Mouse (Mus musculus) cerebellum, adult 2 months (tissue): ENCODE measurements around the gene Mark1. TPM values are rescaled to one million over a fixed set of nuclear protein-coding genes. Genes with fewer than 3 reads are reported as not detected.
A peak's percentile ranks its signal among the peaks of the same experiment; 100 is the strongest.

Experiments
- DNase-seq, 2 experiments: peaks; one replicate each; pipeline ENCODE4 v3.0.0; 2021
- H3K27ac ChIP-seq: fragments of 200-500 bp; 2 replicates; pipeline ENCODE4 v1.5.1; 2012; ENCODE audit warnings: low read length, control low read depth, inconsistent platforms; ENCODE audit not compliant: insufficient read depth
- H3K27me3 ChIP-seq: fragments of 200-500 bp; 2 replicates; pipeline ENCODE4 v1.6.1; 2012; ENCODE audit warnings: inconsistent platforms, mild to moderate bottlenecking, low read length, moderate library complexity; ENCODE audit not compliant: control insufficient read depth, insufficient read depth
- H3K4me1 ChIP-seq: fragments of 200-500 bp; 2 replicates; pipeline ENCODE4 v1.6.1; 2011; ENCODE audit warnings: low read length; ENCODE audit not compliant: control insufficient read depth, insufficient read depth
- H3K4me3 ChIP-seq: fragments of 200-500 bp; replicated peaks from 2 replicates; pipeline ENCODE3; 2011; ENCODE audit warnings: mild to moderate bottlenecking, low read depth, low read length, control low read depth; ENCODE audit not compliant: insufficient read depth
- CTCF ChIP-seq: fragments of 200-500 bp; IDR thresholded peaks from 2 replicates; pipeline ENCODE4 v1.5.1; 2011; ENCODE audit warnings: low read depth, mild to moderate bottlenecking, control low read depth, low read length, moderate library complexity, borderline replicate concordance; ENCODE audit not compliant: insufficient read depth
- POLR2A ChIP-seq: fragments of 200-500 bp; IDR thresholded peaks from 2 replicates; pipeline ENCODE4 v1.6.1; 2011; ENCODE audit warnings: low read length, control low read depth, borderline replicate concordance; ENCODE audit not compliant: insufficient read depth
- WGBS: fragments of 180-500 bp; shearing (Covaris S2); methylation state at CpG from one replicate; pipeline ENCODE4 v1.1.7; 2018; 5-methylcytosine and 5-hydroxymethylcytosine counted together
- polyA plus RNA-seq: library from polyadenylated mRNA; depleted of rRNA; stranded (reverse); fragments of >200 nt; gene quantifications from 2 replicates; pipeline ENCODE4 v1.2.3, GENCODE M21; 2012

Gene Mark1
- polyA plus RNA-seq, 1 experiment: 32.2 TPM

DNA sequence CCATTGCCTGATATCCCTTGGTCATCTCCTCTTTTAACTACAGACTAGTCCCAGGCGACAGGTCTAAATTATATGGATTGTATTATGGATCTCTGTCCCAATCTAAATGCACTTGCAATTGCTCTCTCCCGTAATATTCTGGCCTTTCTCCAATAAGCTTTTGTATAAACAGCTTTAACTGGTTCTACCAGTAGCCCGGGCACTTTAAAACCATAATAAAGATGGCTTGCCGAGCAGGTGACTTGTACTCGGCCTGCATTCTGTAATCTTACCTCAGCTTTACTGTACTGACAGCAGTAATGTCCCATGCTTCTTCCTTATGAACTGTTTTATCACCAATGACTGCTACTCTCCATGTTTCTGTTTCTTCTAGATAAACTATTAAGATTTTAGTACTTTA lies 7.7 kb upstream of the Mark1 start:
- H3K4me1 ChIP-seq: no peaks in the 10 kb centered on the region
- WGBS: 85% methylated on average over 5 of the region's 5 CpGs
- TF ChIP-seq POLR2A (no peak), CTCF (no peak)
- no peak overlapping the region for H3K4me3 ChIP-seq
- H3K27me3 ChIP-seq: no peaks in the 10 kb centered on the region
- no peak overlapping the region for H3K27ac ChIP-seq
- no peak for DNase-seq

DNA sequence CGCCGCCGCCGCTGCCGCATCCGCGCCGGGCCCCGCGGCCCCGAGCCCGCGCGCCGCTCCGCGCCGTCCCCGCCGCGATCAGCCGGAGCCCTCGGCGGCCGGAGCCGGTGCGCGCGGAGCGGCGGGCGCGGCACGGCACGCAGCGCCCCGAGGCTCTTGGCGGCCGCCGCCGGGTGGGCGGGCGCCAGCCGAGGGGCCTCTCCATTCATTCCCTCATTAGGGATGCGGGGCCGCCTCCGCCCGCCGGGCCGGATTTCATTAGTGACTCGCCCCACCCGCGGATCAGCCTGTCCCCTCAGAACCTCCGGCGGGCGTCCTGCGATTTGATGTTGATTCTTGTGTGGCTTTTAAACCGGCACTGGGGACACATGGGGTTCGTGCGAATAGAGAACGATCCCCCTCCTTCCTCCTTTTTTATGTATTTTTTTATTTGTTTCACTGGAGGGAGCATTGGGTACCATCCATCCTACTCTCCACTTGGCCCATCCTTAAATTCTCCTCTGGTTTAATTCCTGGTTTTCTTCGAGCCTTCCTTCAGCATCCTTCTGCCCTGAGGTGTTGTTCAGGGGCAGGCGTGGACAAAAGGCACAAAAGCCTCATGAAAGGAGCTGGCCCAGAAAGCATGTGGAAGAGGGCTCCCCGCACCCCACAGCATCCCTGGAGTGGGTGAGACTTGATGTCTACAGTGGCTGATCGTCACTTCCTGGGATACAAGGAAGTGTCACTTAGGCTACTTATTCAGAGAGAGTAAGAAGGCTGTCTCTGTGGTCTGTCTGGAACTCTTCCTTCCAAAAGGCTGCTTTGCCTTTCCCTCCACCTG lies 620 bp upstream of the Mark1 start:
- peak overlapping the region; percentile 83 for H3K4me3 ChIP-seq
- no peaks in the 10 kb centered on the region for H3K27me3 ChIP-seq
- peaks cover 3% of the 10 kb centered on the region; the same call in 1 of the 2 replicates for H3K4me1 ChIP-seq
- TF ChIP-seq CTCF (no peak), POLR2A (peak; percentile 34; the same call in 1 of the 2 replicates)
- WGBS: 16% methylated on average over 65 of the region's 65 CpGs
- peak; percentile 72 to 74 for DNase-seq
- peak overlapping the region; percentile 0; the same call in 1 of the 2 replicates for H3K27ac ChIP-seq

DNA sequence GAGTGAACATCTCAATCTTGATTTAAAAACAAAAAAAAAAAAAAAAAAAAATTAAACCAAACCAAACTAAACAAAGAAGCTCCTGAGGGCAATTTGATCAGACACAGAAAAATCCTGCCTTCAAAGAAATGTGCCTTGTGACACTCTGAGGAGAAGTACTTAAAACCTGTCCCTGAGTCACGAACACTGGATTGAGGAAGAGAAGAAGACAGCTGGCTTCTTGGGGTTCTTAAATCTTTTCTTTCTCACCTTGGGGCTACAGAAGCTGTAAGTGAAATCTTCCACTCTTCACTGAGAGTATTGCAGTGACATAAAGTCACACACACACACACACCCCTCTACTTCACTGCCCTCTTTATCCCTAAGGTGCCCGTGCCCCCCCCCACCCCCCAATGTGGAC lies 739 bp downstream of the Mark1 start:
- H3K27ac ChIP-seq: no peak overlapping the region
- H3K27me3 ChIP-seq: no peaks in the 10 kb centered on the region
- peaks cover 3% of the 10 kb centered on the region; the same call in 1 of the 2 replicates for H3K4me1 ChIP-seq
- peak overlapping the region; percentile 87 for H3K4me3 ChIP-seq
- DNase-seq: no peak
- 15% methylated on average over 2 of the region's 2 CpGs for WGBS
- TF ChIP-seq CTCF (no peak), POLR2A (no peak)

DNA sequence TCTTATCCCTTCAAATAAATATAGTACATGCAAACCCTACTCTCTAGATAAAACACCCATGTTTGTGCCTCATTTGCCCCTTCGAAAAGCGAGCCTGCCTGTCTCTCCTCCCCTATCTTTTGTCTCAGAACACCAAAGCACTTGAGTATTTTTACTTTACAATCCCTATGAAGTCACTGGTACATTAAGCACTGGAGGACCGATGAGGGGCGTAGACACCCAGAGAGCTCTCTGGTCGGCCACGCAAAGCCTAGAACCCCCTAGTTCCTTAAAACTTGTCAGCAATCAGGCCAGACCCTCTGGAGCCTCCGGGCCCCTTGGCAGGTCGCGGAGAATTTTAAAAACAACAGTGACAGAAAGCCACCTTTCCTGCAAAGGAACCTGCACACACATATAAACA lies 1.2 kb downstream of the Mark1 start:
- no peak for DNase-seq
- H3K27ac ChIP-seq: no peak overlapping the region
- WGBS: 63% methylated on average over 9 of the region's 9 CpGs
- TF ChIP-seq POLR2A: no peak
- no peak for TF ChIP-seq CTCF
- H3K27me3 ChIP-seq: no peaks in the 10 kb centered on the region
- peaks cover 3% of the 10 kb centered on the region; the same call in 1 of the 2 replicates for H3K4me1 ChIP-seq
- H3K4me3 ChIP-seq: peak overlapping the region; percentile 36

DNA sequence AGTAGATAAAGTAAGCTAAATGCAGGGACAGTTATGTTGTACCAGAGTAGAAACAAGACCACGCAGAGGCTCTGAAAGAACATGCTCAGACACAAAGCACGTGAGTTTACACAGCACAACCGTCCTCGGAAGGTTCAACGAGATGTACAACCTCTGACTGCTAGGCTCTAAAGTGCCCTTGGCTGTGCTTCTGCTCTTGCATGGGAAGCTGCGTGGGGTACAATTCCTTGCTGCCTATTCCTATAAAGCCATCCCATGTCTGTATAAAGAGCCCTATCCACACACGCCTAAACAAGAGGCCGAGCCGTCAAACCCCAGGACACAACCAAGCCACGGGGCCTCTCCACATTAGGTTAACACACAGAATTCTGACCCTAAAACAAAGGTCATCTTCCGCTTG lies 1.9 kb downstream of the Mark1 start:
- peaks cover 3% of the 10 kb centered on the region; the same call in 1 of the 2 replicates for H3K4me1 ChIP-seq
- no peak overlapping the region for H3K27ac ChIP-seq
- no peak for DNase-seq
- no peak overlapping the region for H3K4me3 ChIP-seq
- no peaks in the 10 kb centered on the region for H3K27me3 ChIP-seq
- WGBS: 63% methylated on average over 11 of the region's 11 CpGs
- TF ChIP-seq POLR2A (no peak), CTCF (no peak)

DNA sequence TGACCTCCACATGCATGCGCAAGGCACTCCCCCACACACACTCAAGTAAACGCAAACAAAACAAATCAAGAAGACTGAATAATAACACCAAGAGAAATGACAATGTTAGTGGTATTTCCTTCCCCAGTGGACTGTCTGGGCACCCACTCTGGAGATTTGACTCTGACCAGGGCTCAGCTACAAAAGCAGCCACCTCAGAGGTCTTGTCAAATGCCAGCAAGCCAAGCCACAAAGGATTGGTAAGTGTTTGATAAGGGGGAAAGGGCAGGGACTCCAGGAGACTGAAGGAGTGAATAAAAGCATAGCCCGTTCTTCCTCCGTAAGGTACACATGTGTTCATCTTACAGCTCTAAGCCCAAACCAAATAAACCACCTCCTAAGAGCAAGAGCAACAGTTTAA lies 4.0 kb downstream of the Mark1 start:
- H3K4me3 ChIP-seq: no peak overlapping the region
- no peak for DNase-seq
- H3K27ac ChIP-seq: no peak overlapping the region
- 91% methylated on average over 4 of the region's 4 CpGs for WGBS
- TF ChIP-seq POLR2A (no peak), CTCF (no peak)
- no peaks in the 10 kb centered on the region for H3K27me3 ChIP-seq
- H3K4me1 ChIP-seq: peaks cover 3% of the 10 kb centered on the region; the same call in 1 of the 2 replicates

DNA sequence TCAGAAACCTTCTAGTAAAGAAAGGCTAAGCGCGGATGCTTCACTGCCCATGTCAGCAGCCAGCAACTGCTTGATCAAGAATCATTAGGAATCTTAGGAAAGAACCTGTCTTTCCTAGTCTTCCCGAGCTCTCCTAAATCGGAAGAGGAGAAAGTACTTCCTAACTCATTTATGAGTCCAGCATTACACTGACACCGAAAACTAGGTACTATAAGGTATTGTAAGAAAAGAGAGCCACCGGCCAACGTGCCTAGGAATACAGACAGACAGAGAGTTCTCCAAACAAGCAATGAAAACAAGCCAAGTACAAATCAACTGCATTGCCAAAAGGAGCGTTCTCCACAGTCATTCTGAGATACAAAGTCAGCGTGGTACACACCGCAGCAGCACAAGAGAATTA lies 8.2 kb downstream of the Mark1 start:
- 65% methylated on average over 10 of the region's 10 CpGs for WGBS
- Histone ChIP-seq H3K27me3 (no peaks in the 10 kb centered on the region), H3K4me3 (no peak overlapping the region), H3K27ac (no peak overlapping the region), H3K4me1 (peaks cover 5% of the 10 kb centered on the region; the same call in 1 of the 2 replicates)
- TF ChIP-seq CTCF (no peak), POLR2A (no peak)
- DNase-seq: no peak

DNA sequence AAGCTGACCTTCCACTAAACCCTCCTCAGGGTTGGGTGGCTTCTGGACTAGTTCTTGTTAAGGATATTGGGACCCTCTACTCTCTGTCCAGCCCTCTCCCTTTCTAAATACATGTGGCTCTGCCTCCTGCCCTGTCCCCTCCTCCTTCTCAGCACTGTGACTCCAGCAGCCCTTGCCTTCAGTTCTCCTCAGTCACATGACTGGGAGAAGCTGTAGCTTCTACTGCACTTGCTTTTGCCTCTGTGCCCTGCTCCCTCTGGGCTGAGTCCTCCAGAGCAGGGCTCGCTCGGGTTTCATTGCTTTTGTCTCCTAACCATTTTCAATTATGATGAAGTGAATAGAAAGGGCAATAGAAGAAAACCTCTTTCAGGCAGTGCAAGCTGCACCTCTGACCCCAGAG lies 12.6 kb downstream of the Mark1 start:
- WGBS: 42% methylated on average over 2 of the region's 2 CpGs
- Histone ChIP-seq H3K27me3 (no peaks in the 10 kb centered on the region), H3K27ac (no peak overlapping the region), H3K4me3 (no peak overlapping the region), H3K4me1 (peaks cover 5% of the 10 kb centered on the region; the same call in 1 of the 2 replicates)
- DNase-seq: no peak
- TF ChIP-seq POLR2A: no peak
- TF ChIP-seq CTCF: no peak
